Mouse (Mus musculus) embryonic stem cell, embryonic (primary cell): Measurements from ENCODE around the gene Rab24.

Source experiments
- CTCF ChIA-PET, 4 experiments: fragments of 300-600 bp in 2 of 4; fragments of 350-600 bp in 2 of 4; sonication (Branson Sonifier 250); formaldehyde crosslinking; loops; one replicate each; lab custom pipeline; 2022; ENCODE audit warnings: inconsistent platforms in 2 of 4; lab: Charles Lee
- POLR2A ChIA-PET, 4 experiments: fragments of 300-600 bp in 2 of 4; fragments of 350-600 bp in 2 of 4; sonication (Branson Sonifier 250); formaldehyde crosslinking; loops; one replicate each; lab custom pipeline; 2022; ENCODE audit warnings: antibody characterized with exemption in 4 of 4, inconsistent platforms in 1 of 4; lab: Charles Lee

Rab24 gene

DNA sequence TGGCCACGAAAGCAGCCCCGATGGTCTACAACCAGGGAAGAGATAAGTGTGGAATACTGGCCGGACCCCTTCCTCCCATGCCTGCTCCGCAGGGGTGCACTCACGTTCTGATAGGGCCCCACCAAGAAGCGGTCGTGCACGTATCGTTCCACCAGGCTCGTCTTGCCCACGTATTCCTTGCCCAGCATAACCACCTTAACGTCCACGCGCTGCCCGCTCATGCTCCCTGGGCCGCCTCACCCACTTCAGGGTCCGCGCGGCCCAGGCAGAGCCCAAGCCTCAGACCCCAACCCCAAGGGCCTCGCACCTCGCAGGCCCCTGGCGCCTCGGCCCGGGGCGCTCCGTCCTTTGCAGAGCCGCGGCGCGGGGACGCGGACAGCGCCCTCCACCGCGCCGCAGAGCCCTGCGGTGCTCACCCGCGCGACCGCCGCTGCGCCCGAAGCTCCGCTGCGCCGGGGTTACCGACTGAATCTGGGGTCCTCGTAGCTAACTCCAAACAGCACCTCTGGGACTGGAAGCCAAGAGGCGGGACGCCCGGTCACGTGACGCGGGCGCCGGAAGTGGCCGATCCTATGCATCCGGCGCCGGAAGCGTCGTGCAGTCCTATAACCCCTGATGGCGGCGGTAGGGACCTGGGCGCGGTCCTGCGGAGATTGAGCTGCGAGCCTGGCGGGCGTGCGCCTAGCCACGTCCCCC, at the start of gene Rab24:
Rab24 (minus strand) TSS at position 513 of the 696 bp plus-strand sequence.
- ChIA-PET POLR2A (interaction anchor here in 3 of 4 experiments (0.5 to 5.9 kb wide), 24 partner anchors 7 to 482 kb away, joined by 3 to 83 read pairs (median 4); partner anchors contain the start of genes Mxd3 (in 3 of the 3), Grk6 (in 1 of the 3) and Lman2 (in 1 of the 3)), CTCF (interaction anchor here in 2 of 4 experiments (0.6 to 0.8 kb wide), 3 partner anchors 14 to 528 kb away, joined by 3 to 4 read pairs (median 3); no protein-coding TSS in a partner anchor)

GRCm38 (mm10) chr13:55371007-55371681, 49.4 kb upstream of the Rab24 start:
- POLR2A ChIA-PET = interaction anchor here in 2 of 4 experiments (0.5 to 1.5 kb wide), 5 partner anchors 8 to 118 kb away, joined by 3 to 9 read pairs (median 4); partner anchors contain the start of genes Lman2 (in 1 of the 2) and Mxd3 (in 1 of the 2)
- CTCF ChIA-PET = no interaction called here

- POLR2A ChIA-PET = interaction anchor here in 1 of 4 experiments (1.0 to 1.9 kb wide), 4 partner anchors 9 to 167 kb away, joined by 3 to 5 read pairs (median 4); partner anchors contain the start of gene Ddx41
- CTCF ChIA-PET = interaction anchor here in 1 of 4 experiments (0.7 kb wide), 1 partner anchor 22 kb away, joined by 3 read pairs; no protein-coding TSS in a partner anchor
Measured at GRCm38 (mm10) chr13:55370234-55370633, 48.5 kb upstream of the Rab24 start.

DNA sequence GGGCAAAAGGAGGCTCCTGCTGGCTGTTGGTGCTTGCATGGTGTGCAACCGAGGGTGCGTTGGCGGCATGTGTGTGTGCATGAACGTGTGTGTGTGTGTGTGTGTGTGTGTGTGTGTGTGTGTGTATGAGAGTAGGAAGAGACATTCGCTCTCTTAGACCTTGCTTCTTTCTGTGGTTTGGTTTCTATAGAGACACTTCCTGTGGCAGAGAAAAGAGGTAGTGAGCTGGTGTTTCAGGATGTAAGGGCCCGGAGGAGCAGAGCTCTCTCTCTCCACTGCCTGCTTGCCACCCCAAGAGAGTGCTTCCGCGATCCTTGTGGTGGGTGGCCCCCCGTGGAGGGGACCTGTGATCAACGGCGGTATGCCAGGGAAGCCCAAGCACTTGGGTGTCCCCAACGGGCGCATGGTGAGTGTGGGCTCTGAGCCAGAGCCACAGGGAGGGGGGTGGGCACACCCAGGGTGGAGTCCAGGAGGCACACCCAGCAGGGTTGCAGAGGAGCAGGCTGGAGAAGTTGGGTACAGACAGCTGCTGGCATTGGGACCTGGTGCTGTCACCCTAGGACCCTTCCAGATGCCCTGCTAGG, 47.9 kb upstream of the Rab24 start, which contains the start of gene Rgs14:
Rgs14 (plus strand) TSS at position 202 of the 584 bp plus-strand sequence.
- CTCF ChIA-PET = interaction anchor here in 1 of 4 experiments (0.7 to 1.4 kb wide), 2 partner anchors 23 to 40 kb away, joined by 3 to 6 read pairs; partner anchors contain the start of gene Mxd3
- POLR2A ChIA-PET = interaction anchor here in 2 of 4 experiments (0.6 to 1.9 kb wide), 5 partner anchors 9 to 167 kb away, joined by 3 to 8 read pairs (median 4); partner anchors contain the start of genes Ddx41 (in 1 of the 2) and Grk6 (in 1 of the 2)

GRCm38 (mm10) chr13:55368401-55368800, 46.7 kb upstream of the Rab24 start:
- POLR2A ChIA-PET = interaction anchor here in 2 of 4 experiments (0.6 to 1.9 kb wide), 2 partner anchors 10 to 169 kb away, joined by 3 to 5 read pairs; no protein-coding TSS in a partner anchor
- CTCF ChIA-PET = interaction anchor here in 1 of 4 experiments (1.4 kb wide), 1 partner anchor 39 kb away, joined by 6 read pairs; the partner anchor contains the start of gene Mxd3

GRCm38 (mm10) chr13:55362453-55363060, 40.8 kb upstream of the Rab24 start, which contains the start of gene Lman2:
Gene Lman2, minus strand, starts transcription at chr13:55362783.
- POLR2A ChIA-PET = interaction anchor here (0.6 to 2.8 kb wide), 48 partner anchors 9 to 596 kb away, joined by 3 to 17 read pairs (median 4); partner anchors contain the start of genes Grk6 (in 2 of the 4), Ddx41 (in 1 of the 4), Mxd3 (in 1 of the 4) and Prelid1 (in 1 of the 4)
- CTCF ChIA-PET = interaction anchor here (0.6 to 1.7 kb wide), 8 partner anchors 16 to 74 kb away, joined by 3 to 7 read pairs (median 4); partner anchors contain the start of gene Mxd3 (in 1 of the 4)

- ChIA-PET CTCF (interaction anchor here in 1 of 4 experiments (1.1 kb wide), 1 partner anchor 31 kb away, joined by 5 read pairs; no protein-coding TSS in a partner anchor), POLR2A (interaction anchor here in 3 of 4 experiments (1.0 to 2.8 kb wide), 13 partner anchors 8 to 179 kb away, joined by 3 to 17 read pairs (median 7); partner anchors contain the start of genes Grk6 (in 1 of the 3) and Mxd3 (in 1 of the 3))
Measured at GRCm38 (mm10) chr13:55361974-55362452, 40.3 kb upstream of the Rab24 start.

DNA sequence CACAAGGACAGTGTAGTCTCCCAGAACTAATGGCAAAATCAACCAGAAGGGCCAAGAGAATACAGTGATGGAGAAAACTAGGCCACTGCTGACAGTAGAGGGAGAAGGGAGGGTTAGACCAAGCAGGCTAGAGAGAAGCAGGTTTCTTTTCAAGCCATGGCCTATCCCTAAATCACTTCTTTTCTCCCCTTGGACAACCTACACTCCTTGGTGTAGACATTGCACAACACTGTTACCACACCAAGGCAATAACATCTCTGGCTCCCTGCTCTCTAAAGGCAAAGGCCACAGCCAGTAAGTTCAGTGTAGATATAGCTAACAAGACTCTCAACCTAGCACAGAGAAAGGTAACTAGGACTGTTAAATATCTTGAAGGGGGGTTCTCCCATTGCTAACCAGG, 39.4 kb upstream of the Rab24 start:
- POLR2A ChIA-PET = interaction anchor here in 3 of 4 experiments (1.0 to 2.2 kb wide), 4 partner anchors 14 to 173 kb away, joined by 3 to 15 read pairs (median 4); no protein-coding TSS in a partner anchor
- CTCF ChIA-PET = no interaction called here

- POLR2A ChIA-PET = interaction anchor here (0.5 to 15.9 kb wide), 16 partner anchors 7 to 119 kb away, joined by 3 to 243 read pairs (median 5); partner anchors contain the start of genes Lman2 (in 1 of the 4) and Mxd3 (in 1 of the 4)
- CTCF ChIA-PET = interaction anchor here in 2 of 4 experiments (0.6 to 2.4 kb wide), 3 partner anchors 8 to 385 kb away, joined by 3 to 9 read pairs (median 4); no protein-coding TSS in a partner anchor
Measured at GRCm38 (mm10) chr13:55346745-55347144, 25.0 kb upstream of the Rab24 start.

- ChIA-PET POLR2A (interaction anchor here in 3 of 4 experiments (0.6 to 15.9 kb wide), 9 partner anchors 9 to 146 kb away, joined by 3 to 243 read pairs (median 7); partner anchors contain the start of genes Mxd3 (in 3 of the 3) and Prelid1 (in 1 of the 3)), CTCF (interaction anchor here in 2 of 4 experiments (0.6 to 1.7 kb wide), 2 partner anchors 16 to 56 kb away, joined by 3 to 4 read pairs; no protein-coding TSS in a partner anchor)
Measured at GRCm38 (mm10) chr13:55344286-55344685, 22.5 kb upstream of the Rab24 start.

DNA sequence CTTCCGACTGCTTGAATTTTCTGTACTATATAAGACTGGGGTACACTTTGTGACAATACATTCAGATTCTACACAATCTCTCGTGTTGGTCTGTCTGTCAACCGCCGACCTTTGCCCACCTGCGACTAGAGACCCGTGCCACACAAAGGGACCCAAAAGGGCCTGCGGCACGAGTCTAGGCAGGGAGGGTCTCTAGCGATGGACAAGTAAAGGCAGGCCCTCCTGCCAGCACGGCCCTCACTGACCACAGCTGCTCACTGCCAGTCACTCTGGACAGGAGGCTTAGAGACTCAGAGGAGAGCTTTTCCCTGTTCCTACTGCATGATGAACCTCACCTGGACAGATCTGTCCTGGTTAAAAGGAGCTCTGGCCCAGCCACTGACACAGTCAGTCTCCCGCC, 20.7 kb upstream of the Rab24 start:
- CTCF ChIA-PET = interaction anchor here in 1 of 4 experiments (1.0 to 2.8 kb wide), 2 partner anchors 12 to 15 kb away, joined by 3 to 8 read pairs; partner anchors contain the start of gene Mxd3
- POLR2A ChIA-PET = interaction anchor here in 3 of 4 experiments (0.5 to 15.9 kb wide), 9 partner anchors 12 to 1328 kb away, joined by 3 to 243 read pairs (median 6); partner anchors contain the start of genes Mxd3 (in 2 of the 3) and Lman2 (in 1 of the 3)

DNA sequence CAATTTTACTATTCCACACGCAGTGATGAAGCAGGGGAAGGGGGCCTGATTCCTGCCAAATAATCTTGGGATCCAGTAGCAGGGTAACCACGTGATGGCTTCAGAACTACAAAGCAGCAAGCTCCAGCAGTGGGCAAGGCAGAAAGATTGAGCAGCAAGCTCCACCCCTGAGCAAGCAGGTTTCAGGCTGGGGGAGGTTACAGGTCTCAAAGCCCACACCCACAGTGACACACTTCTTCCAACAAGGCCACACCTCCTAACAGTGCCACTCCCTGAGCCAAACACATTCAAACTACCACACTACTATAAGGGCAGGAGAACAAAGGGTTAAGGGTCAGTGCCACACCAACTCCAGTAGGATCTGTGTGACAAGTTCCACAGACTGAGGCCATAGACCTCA, 17.5 kb upstream of the Rab24 start:
- POLR2A ChIA-PET = interaction anchor here (0.6 to 15.9 kb wide), 47 partner anchors 8 to 360 kb away, joined by 3 to 243 read pairs (median 4); partner anchors contain the start of genes Mxd3 (in 4 of the 4), Lman2 (in 3 of the 4), Rab24 (in 3 of the 4) and B230219D22Rik (in 1 of the 4)
- CTCF ChIA-PET = interaction anchor here (0.7 to 2.1 kb wide), 14 partner anchors 8 to 329 kb away, joined by 3 to 18 read pairs (median 6); partner anchors contain the start of genes Lman2 (in 2 of the 4) and Mxd3 (in 2 of the 4)

DNA sequence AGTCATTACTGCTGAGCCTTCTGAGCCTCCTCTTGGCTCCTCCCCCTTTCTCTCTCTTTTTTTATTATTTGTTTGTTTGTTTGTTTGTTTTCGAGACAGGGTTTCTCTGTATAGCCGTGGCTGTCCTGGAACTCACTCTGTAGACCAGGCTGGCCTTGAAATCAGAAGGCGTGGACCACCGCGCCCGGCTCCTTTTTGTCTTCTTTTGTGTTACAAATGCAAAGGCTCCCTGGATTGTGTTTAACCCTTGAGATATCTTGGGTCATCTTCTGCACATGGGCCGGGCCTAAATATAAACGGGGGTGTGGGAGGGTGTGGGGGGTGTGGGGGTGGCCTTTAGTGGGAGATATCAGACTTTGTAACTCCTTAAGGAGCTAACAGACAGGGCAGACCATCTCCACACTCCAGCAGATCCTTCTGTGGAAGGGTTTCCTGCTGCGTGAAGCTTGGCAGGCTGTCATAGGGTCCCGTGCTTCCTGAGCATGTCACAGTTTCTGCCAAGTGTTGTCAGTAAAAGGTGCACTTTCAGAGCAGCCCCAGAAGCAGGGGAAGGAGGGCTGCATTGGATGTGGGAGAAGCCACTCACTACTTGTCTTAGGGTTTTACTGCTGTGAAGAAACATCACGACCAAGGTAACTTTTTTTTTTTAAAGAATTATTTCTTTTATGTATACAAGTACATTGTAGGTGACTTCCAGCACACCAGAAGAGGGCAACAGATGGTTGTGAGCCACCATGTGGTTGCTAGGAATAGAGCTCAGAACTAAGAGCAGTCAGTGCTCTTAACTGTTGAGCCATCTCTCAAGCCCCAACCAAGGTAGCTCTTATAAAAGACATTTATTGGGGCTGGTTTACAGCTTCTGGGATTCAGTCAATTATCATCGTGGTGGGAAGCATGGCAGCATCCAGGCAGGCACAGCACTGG, 16.6 kb upstream of the Rab24 start:
- ChIA-PET CTCF (interaction anchor here (0.7 to 2.1 kb wide), 14 partner anchors 8 to 330 kb away, joined by 3 to 18 read pairs (median 4); partner anchors contain the start of genes Lman2 (in 2 of the 4) and Mxd3 (in 1 of the 4)), POLR2A (interaction anchor here (0.6 to 15.9 kb wide), 59 partner anchors 7 to 425 kb away, joined by 3 to 243 read pairs (median 4); partner anchors contain the start of genes Mxd3 (in 4 of the 4), Lman2 (in 3 of the 4), Rab24 (in 3 of the 4) and B230219D22Rik (in 2 of the 4))

DNA sequence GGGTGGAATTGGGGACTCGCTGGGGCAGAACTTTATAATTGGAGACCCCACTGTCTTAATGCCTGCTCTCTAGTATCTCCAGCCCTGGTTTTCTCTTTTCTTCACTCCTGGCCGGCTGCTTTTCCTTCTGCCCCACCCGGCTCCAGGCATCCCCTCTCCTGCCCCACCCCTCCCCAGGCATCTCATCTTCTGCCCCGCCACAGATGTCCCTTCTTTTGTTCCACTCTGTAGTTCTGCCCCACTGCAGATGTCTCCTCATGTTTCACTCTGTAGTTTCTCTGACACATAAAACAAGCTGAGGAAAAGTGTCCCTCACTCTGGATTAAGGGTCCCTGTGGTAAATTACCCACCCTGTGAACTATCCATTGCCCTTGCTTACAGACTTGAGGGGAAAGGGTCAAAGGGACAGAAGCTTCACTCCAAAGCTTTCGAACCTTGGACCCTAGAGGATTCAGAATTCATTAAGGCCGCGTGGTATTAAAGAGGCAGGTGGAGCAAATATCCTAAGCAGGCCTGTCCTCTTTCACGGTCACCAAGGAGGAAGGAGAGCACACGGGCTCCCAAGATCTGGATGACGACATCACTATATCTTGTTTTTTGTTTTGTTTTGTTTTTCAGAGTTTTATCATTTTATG, 15.7 kb upstream of the Rab24 start:
- POLR2A ChIA-PET = interaction anchor here (0.7 to 15.9 kb wide), 23 partner anchors 8 to 424 kb away, joined by 3 to 243 read pairs (median 4); partner anchors contain the start of genes Grk6 (in 2 of the 4), Lman2 (in 1 of the 4), Mxd3 (in 1 of the 4) and Rab24 (in 1 of the 4)
- CTCF ChIA-PET = interaction anchor here in 2 of 4 experiments (0.7 to 2.1 kb wide), 2 partner anchors 10 to 11 kb away, joined by 3 to 12 read pairs; no protein-coding TSS in a partner anchor
